Mouse (Mus musculus) neural tube, embryonic 14.5 days (tissue): Measurements from ENCODE around the gene Rtn2. TPM values are rescaled to one million over a fixed set of nuclear protein-coding genes. Genes with fewer than 3 reads are reported as not detected.

Source experiments
- ATAC-seq: fragments of 200-750 bp; cut with Nextera tagmentation; 2 replicates; pipeline ENCODE4 v1.8.0; 2017; ENCODE audit warnings: low read depth, mild to moderate bottlenecking, moderate TSS enrichment, moderate library complexity
- H3K27ac ChIP-seq: fragments of 300-500 bp; sonication (generic); 2 replicates; pipeline ENCODE4 v1.5.1; 2014; ENCODE audit warnings: low read depth, mild to moderate bottlenecking, control low read depth, low read length, moderate library complexity, mixed read lengths
- H3K27me3 ChIP-seq: fragments of 300-500 bp; sonication (generic); 2 replicates; pipeline ENCODE4 v1.6.1; 2014; ENCODE audit warnings: low read length; ENCODE audit not compliant: control insufficient read depth, insufficient read depth
- H3K36me3 ChIP-seq: fragments of 300-500 bp; sonication (generic); 2 replicates; pipeline ENCODE4 v1.6.1; 2014; ENCODE audit warnings: low read length, mixed read lengths; ENCODE audit not compliant: control insufficient read depth, insufficient read depth
- H3K4me1 ChIP-seq: fragments of 300-500 bp; sonication (generic); 2 replicates; pipeline ENCODE4 v1.6.1; 2014; ENCODE audit warnings: low read length; ENCODE audit not compliant: control insufficient read depth, insufficient read depth
- H3K4me2 ChIP-seq: fragments of 300-500 bp; sonication (generic); 2 replicates; pipeline ENCODE4 v1.6.1; 2014; ENCODE audit warnings: mild to moderate bottlenecking, low read depth, low read length, control low read depth
- H3K4me3 ChIP-seq: fragments of 300-500 bp; sonication (generic); 2 replicates; pipeline ENCODE4 v1.5.1; 2014; ENCODE audit warnings: low read depth, low read length, control low read depth, mixed read lengths
- H3K9ac ChIP-seq: fragments of 300-500 bp; sonication (generic); replicated peaks from 2 replicates; pipeline ENCODE4 v1.6.1; 2014; ENCODE audit warnings: low read depth, mild to moderate bottlenecking, control low read depth, low read length, mixed read lengths
- H3K9me3 ChIP-seq: fragments of 300-500 bp; sonication (generic); 2 replicates; pipeline ENCODE4 v1.6.1; 2016; ENCODE audit warnings: low read length; ENCODE audit not compliant: control insufficient read depth
- WGBS: fragments of 180-500 bp; shearing (Covaris S2); extraction: QIAGEN DNeasy Blood & Tissue Kit; methylation state at CpG from one replicate; pipeline ENCODE4 v1.1.7; 2014; 5-methylcytosine and 5-hydroxymethylcytosine counted together
- polyA plus RNA-seq: library from polyadenylated mRNA; unstranded; fragments of >200 nt; fragmentation: Nextera tagmentation; extraction: Ambion mirVana; gene quantifications from 2 replicates; pipeline ENCODE4 v1.2.1, GENCODE M21; 2014

Rtn2 gene
- polyA plus RNA-seq, 1 experiment from 2014 or later, result 118 TPM

DNA sequence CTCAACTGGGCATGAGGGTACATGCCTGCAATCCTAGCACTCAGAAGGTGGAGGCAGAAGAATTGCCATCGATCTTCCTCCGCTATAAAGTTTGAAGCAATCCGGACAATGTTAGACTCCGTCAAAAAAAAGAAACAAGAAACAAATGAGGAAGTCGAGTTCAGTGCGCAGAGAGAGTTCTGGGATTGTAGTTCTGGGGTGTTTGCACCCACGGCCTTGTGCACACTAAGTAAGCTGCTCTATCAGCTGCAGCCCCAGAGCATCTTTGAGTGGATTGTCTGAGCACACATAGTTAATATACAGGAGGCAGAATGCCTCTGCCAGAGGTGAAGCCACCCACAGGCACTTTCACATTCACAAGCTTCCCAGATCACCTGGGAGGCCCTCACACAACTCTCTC is 36.3 kb downstream of the Rtn2 start:
- no peak for ATAC-seq
- Histone ChIP-seq H3K27me3 (no peaks in the 10 kb centered on the region), H3K9me3 (no peaks in the 10 kb centered on the region), H3K4me2 (no peak overlapping the region), H3K27ac (no peak overlapping the region), H3K36me3 (no peaks in the 10 kb centered on the region), H3K4me3 (no peak overlapping the region), H3K4me1 (peaks cover 9% of the 10 kb centered on the region; the same call in 1 of the 2 replicates), H3K9ac (no peak overlapping the region)
- WGBS, result 81% methylated on average over 7 of the region's 7 CpGs

DNA sequence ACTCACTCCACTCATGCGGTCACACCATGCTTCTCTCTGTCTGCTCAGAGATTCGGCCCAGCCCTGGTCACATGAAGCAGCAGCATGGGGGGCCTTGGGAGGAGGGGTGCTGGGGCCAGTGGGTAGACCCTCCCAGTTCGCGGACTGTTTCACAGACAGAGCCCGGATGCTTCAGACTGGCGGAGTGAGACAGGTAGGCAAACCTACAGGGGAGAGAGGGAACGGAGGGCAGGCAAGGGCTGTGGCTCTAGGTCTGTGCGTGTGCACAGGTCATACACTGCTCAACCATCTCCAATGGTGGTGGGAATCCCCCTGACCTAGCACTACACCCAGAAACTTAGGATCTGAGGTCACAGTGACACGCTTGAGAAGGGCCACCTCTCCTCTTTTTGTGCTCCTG is 37.0 kb downstream of the Rtn2 start:
- Histone ChIP-seq H3K9me3 (no peaks in the 10 kb centered on the region), H3K4me1 (peaks cover 9% of the 10 kb centered on the region; the same call in 1 of the 2 replicates), H3K27me3 (no peaks in the 10 kb centered on the region), H3K9ac (peak overlapping the region; percentile 42; the same call in 1 of the 2 replicates), H3K27ac (no peak overlapping the region), H3K4me3 (peak overlapping the region; percentile 34), H3K36me3 (no peaks in the 10 kb centered on the region), H3K4me2 (peak overlapping the region; percentile 85)
- peak; percentile 81 for ATAC-seq
- 21% methylated on average over 9 of the region's 9 CpGs for whole genome bisulfite sequencing

DNA sequence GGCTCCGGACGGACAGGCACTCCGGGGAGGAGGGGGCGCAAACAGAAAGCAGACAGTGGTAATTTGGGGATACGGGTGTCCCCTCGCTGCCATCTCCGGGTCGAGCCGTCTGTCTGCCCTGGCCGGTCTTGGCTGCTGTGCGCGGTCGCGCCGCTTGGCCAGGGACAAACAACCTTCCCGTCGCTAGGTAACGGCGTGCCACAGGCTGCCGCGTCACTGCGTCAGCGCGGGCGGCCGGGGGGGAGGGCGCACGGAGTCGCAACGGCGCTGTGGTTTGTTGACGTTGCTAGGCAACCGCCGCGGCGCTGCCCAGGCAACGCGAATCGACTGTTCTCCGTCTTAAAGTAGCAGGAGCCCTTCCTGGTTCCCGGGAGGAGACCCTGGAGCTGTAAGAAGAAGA is 37.5 kb downstream of the Rtn2 start:
- Histone ChIP-seq H3K27ac (no peak overlapping the region), H3K4me1 (peaks cover 9% of the 10 kb centered on the region; the same call in 1 of the 2 replicates), H3K9me3 (no peaks in the 10 kb centered on the region), H3K4me2 (peak overlapping the region; percentile 85), H3K4me3 (peak overlapping the region; percentile 34), H3K9ac (peak overlapping the region; percentile 42; the same call in 1 of the 2 replicates), H3K36me3 (no peaks in the 10 kb centered on the region), H3K27me3 (no peaks in the 10 kb centered on the region)
- ATAC-seq, result peak; percentile 96
- WGBS, result under 1% methylated on average over 41 of the region's 41 CpGs

DNA sequence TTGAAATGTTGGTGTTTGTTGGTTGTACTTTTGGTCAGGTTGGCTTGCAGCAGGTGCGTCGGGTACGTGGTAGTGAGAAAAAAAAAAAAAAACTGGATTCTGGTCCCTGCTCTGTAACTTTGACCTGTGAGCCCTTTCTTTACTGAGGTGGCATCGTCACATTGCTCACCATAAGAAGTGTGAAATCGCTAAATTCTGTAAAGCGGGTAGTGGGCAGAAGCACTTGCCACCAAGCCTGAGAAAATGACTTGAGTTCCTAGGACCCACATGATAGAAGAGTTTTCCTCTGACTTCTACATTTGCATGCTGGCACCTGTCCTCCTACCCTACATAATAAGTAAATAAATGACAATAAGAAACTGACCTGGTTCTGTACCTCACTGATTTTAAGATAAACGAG is 38.2 kb downstream of the Rtn2 start:
- Histone ChIP-seq H3K4me1 (peaks cover 9% of the 10 kb centered on the region; the same call in 1 of the 2 replicates), H3K9ac (no peak overlapping the region), H3K36me3 (no peaks in the 10 kb centered on the region), H3K4me3 (peak overlapping the region; percentile 34; the same call in 1 of the 2 replicates), H3K9me3 (no peaks in the 10 kb centered on the region), H3K27ac (no peak overlapping the region), H3K27me3 (no peaks in the 10 kb centered on the region), H3K4me2 (peak overlapping the region; percentile 85; the same call in 1 of the 2 replicates)
- no peak for ATAC-seq
- 40% methylated on average over 7 of the region's 7 CpGs for WGBS

DNA sequence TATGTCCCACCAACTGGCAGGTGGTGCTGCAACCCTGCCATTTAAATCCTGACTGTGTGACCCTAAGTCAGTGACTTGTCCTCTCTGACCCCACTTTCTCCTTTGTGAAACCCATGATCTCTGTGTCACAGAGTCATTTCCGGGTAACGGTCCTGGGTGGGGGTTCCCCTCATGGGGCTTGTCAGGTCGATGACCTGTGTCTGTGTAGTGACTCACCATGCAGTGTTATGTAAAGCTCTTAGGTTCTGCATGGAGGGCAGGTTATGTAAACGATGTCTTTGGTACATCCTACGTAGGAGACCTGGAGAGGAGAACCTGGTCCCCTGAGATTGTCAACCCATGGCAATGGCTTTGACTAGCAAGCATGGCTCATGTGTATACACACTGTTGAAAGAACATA is 39.0 kb downstream of the Rtn2 start:
- no peak overlapping the region for H3K4me2 ChIP-seq

DNA sequence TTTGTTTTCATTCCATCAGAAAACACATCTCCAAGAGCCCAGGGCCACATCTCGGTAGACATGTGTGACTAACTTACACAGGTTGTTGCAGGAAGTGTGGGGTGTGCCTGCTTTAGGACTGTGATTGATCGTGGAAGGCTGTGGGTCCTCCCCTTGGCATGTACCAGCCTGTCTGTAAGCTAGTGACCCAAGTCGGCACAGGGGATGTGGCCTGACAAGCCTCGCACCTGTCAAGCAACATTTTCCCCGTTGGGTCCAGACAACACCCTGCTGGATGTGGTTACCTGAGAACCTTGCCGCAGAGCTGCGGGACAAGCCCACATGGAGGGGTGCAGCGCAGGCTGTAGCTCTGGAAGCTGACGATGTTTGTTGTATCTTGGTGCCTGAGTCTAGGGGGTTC is 40.1 kb downstream of the Rtn2 start:
- 61% methylated on average over 9 of the region's 9 CpGs for WGBS

More for the DNA sequence above, 39.0 kb downstream of the Rtn2 start:
- H3K27me3 ChIP-seq, result no peaks in the 10 kb centered on the region
- ATAC-seq, result no peak
- H3K4me1 ChIP-seq, result peaks cover 10% of the 10 kb centered on the region
- H3K4me3 ChIP-seq, result no peak overlapping the region
- H3K9ac ChIP-seq, result no peak overlapping the region
- no peaks in the 10 kb centered on the region for H3K36me3 ChIP-seq
- no peaks in the 10 kb centered on the region for H3K9me3 ChIP-seq
- WGBS, result 68% methylated on average over 5 of the region's 5 CpGs
- no peak overlapping the region for H3K27ac ChIP-seq

DNA sequence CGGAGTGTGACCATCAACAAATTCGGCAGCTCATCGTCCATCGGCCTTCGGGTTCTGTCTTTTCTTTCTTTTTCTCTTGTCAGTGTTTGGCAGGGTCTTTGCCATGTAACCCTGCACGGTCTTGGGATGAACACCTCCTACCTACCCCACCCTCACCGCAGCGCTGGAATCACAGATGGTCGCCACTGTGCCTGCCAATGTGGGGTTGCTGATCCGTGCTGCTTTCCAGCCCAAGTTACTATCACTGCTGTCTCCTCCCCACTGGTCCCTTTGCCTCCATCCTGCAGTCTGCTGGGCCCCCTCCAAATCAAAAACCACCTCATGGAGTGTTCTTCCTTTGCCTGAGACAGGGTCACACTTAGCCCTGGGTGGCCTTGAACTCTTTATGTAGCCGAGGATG is 41.8 kb downstream of the Rtn2 start:
- Histone ChIP-seq H3K4me1 (peaks cover 18% of the 10 kb centered on the region), H3K4me3 (no peak overlapping the region), H3K27me3 (no peaks in the 10 kb centered on the region), H3K4me2 (no peak overlapping the region), H3K9ac (no peak overlapping the region), H3K9me3 (no peaks in the 10 kb centered on the region), H3K36me3 (no peaks in the 10 kb centered on the region), H3K27ac (no peak overlapping the region)
- 91% methylated on average over 11 of the region's 11 CpGs for WGBS
- ATAC-seq, result no peak

More for the DNA sequence above, 40.1 kb downstream of the Rtn2 start:
- H3K4me3 ChIP-seq, result no peak overlapping the region
- no peaks in the 10 kb centered on the region for H3K36me3 ChIP-seq
- no peak overlapping the region for H3K9ac ChIP-seq
- H3K9me3 ChIP-seq, result no peaks in the 10 kb centered on the region
- H3K4me1 ChIP-seq, result peaks cover 18% of the 10 kb centered on the region
- no peak overlapping the region for H3K27ac ChIP-seq
- no peak overlapping the region for H3K4me2 ChIP-seq
- no peak for ATAC-seq
- H3K27me3 ChIP-seq, result no peaks in the 10 kb centered on the region

DNA sequence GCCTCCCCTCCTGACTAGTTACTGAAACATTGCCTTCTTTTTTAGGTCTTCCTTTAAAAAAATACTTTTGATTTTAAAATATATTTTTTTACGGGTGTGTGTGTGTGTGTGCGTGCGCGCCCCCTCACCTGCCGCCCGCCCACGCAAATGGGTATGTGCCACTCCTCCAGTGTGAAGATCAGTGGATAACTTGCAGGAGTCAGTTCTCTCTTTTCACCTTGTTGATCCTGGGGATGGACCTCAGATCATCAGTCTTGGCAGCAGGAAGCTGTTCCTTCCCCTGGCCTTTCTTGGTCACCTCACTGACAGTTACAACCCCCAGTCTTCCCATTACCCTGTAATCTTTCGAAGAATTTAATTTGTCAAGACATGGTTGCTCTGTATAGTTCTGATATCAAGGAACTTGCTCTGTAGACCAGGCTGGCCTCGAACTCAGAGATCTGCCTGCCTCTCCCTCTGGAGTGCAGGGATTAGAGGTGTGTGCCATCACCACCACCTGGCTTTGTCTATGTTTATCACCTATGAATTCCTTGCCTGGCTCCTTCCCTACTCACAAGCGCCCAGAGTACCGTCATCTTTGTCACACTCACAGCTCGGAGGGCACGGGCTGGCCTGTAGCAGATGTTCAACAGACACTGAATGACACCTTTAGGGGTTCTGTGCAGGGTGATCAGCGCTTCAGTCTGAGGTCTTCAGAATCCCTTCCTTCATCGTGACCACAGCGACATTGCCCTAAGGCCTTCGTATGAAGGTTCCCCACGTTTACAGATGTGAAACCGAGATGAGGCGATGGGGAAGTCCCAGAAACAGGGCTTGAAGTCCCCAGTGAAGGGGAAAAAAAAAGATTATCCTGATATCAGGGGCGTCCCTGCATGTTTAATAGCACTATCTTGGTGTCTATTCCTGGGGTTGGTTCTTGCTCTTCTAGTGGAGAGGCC is 43.1 kb downstream of the Rtn2 start:
- no peak overlapping the region for H3K9ac ChIP-seq
- no peaks in the 10 kb centered on the region for H3K36me3 ChIP-seq
- no peak overlapping the region for H3K4me3 ChIP-seq
- no peaks in the 10 kb centered on the region for H3K9me3 ChIP-seq
- H3K4me2 ChIP-seq, result peak overlapping the region; percentile 65
- no peak for ATAC-seq
- no peak overlapping the region for H3K27ac ChIP-seq
- no peaks in the 10 kb centered on the region for H3K27me3 ChIP-seq
- peaks cover 10% of the 10 kb centered on the region for H3K4me1 ChIP-seq
- WGBS, result 73% methylated on average over 21 of the region's 21 CpGs

DNA sequence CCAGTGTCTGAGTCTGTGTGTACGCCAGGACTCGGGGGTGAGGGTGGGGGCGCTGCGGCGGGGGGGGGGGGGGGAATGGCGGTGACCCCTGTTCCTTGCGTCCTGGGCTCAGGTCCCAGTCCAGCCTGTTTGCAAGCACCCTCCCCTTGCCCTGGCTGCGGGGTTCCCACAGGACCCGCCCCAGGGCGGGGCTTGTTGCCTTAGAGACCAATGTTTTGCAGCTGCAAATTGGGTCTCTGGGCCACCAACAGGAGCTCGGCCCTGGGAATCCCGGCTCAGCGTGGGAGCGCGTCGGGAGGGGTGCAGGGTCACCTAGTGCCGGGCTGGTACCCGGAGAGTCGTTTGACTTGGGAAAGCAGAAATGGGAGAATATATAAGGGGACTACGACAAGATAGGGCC is 43.9 kb downstream of the Rtn2 start:
- H3K4me3 ChIP-seq, result peak overlapping the region; percentile 34; the same call in 1 of the 2 replicates
- H3K27ac ChIP-seq, result peak overlapping the region; percentile 53; the same call in 1 of the 2 replicates
- WGBS, result under 1% methylated on average over 19 of the region's 20 CpGs

More for the DNA sequence above, 43.9 kb downstream of the Rtn2 start:
- ATAC-seq, result peak; percentile 36; the same call in 1 of the 2 replicates
- Histone ChIP-seq H3K9ac (no peak overlapping the region), H3K4me1 (peaks cover 9% of the 10 kb centered on the region; the same call in 1 of the 2 replicates), H3K27me3 (no peaks in the 10 kb centered on the region), H3K4me2 (peak overlapping the region; percentile 65), H3K9me3 (no peaks in the 10 kb centered on the region), H3K36me3 (no peaks in the 10 kb centered on the region)
